Mouse (Mus musculus) lung, postnatal 0 days (tissue): ENCODE measurements around the gene Cdk5r2. TPM values are rescaled to one million over a fixed set of nuclear protein-coding genes. Genes with fewer than 3 reads are reported as not detected.

Experiments
- ATAC-seq: fragments of 200-750 bp; cut with Nextera tagmentation; 2 replicates; pipeline ENCODE4 v1.8.0; 2017; ENCODE audit warnings: moderate library complexity
- DNase-seq: peaks from one replicate; pipeline ENCODE4 v3.0.0-alpha.2; 2016; ENCODE audit warnings: low spot score
- H3K27ac ChIP-seq: fragments of 300-500 bp; sonication (generic); 2 replicates; pipeline ENCODE4 v1.5.1; 2014; ENCODE audit warnings: antibody characterized with exemption, mild to moderate bottlenecking, low read length, mixed read lengths
- H3K27me3 ChIP-seq: fragments of 300-500 bp; sonication (generic); replicated peaks from 2 replicates; pipeline ENCODE4 v1.6.1; 2014; ENCODE audit warnings: low read length, mixed read lengths; ENCODE audit not compliant: insufficient read depth
- H3K36me3 ChIP-seq: fragments of 300-500 bp; sonication (generic); 2 replicates; pipeline ENCODE4 v1.6.1; 2014; ENCODE audit warnings: low read length, mixed read lengths; ENCODE audit not compliant: insufficient read depth
- H3K4me1 ChIP-seq: fragments of 300-500 bp; sonication (generic); 2 replicates; pipeline ENCODE4 v1.6.1; 2014; ENCODE audit warnings: antibody characterized with exemption, low read depth, low read length, mixed read lengths; ENCODE audit not compliant: insufficient read depth
- H3K4me2 ChIP-seq: fragments of 300-500 bp; sonication (generic); replicated peaks from 2 replicates; pipeline ENCODE4 v1.6.1; 2014; ENCODE audit warnings: low read depth, mild to moderate bottlenecking, low read length, moderate library complexity, mixed read lengths
- H3K4me3 ChIP-seq: fragments of 300-500 bp; sonication (generic); 2 replicates; pipeline ENCODE4 v1.5.1; 2014; ENCODE audit warnings: low read depth, low read length
- H3K9ac ChIP-seq: fragments of 300-500 bp; sonication (generic); replicated peaks from 2 replicates; pipeline ENCODE4 v1.6.1; 2014; ENCODE audit warnings: low read depth, mild to moderate bottlenecking
- H3K9me3 ChIP-seq: fragments of 300-500 bp; sonication (generic); 2 replicates; pipeline ENCODE4 v1.6.1; 2016; ENCODE audit warnings: low read length, mixed read lengths
- CTCF ChIP-seq: IDR thresholded peaks from 2 replicates; pipeline ENCODE4 v1.5.1; 2016; ENCODE audit warnings: antibody characterized with exemption, mild to moderate bottlenecking
- EP300 ChIP-seq: IDR thresholded peaks from 2 replicates; pipeline ENCODE4 v1.6.1; 2016; ENCODE audit warnings: antibody characterized with exemption, mild to moderate bottlenecking, control low read depth
- WGBS: fragments of 180-500 bp; shearing (Covaris S2); extraction: QIAGEN DNeasy Blood & Tissue Kit; methylation state at CpG from one replicate; pipeline ENCODE4 v1.1.7; 2014; 5-methylcytosine and 5-hydroxymethylcytosine counted together
- polyA plus RNA-seq: library from polyadenylated mRNA; unstranded; fragments of >200 nt; fragmentation: Nextera tagmentation; extraction: Ambion mirVana; gene quantifications from 2 replicates; pipeline ENCODE4 v1.2.1, GENCODE M21; 2015

Gene Cdk5r2
- polyA plus RNA-seq, 1 experiment from 2014 or later = not detected

DNA sequence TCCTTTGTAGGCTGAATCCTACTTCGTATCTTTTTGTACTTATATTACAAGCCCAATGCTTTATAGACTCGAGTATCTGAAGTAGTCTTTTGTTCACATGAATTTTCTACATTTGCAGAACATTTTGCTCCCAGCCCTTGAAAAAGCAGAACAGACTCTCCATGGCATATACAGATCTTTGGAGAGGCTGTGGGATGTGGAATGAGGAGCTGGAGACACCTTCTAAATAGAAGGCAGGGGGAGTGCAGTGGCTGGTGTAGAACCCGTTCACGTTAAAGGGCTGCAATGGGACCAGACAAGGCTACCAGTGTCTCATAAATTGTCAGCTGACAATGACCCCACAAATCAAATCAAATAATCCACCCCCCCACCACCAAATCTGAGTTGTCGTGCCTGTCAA is 5.8 kb upstream of the Cdk5r2 start:
- no peaks in the 10 kb centered on the region for H3K4me1 ChIP-seq

DNA sequence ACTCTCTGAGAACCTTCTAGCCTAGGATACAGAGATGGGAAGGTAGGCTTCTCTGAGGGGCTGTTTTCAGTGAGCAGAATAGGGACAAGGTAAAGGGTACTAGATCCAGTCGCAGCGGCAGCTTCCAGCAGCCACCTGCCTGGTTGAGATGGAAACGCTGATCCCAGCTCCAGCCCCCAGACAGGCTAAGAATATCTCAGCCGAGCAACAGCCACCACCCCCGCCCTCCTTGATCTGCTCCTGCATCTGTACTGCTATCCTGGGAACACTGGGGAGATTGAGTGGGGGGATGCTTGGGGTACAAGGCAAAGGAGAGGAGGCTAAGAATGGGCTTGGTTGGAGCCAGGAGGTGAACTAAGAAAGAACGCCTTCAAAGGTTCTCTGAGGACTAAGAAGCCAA is 4.5 kb upstream of the Cdk5r2 start:
- ATAC-seq (no peak), DNase-seq (no peak)
- peaks cover 33% of the 10 kb centered on the region; the same call in 1 of the 2 replicates for H3K27me3 ChIP-seq
- 15% methylated on average over 6 of the region's 6 CpGs for WGBS
- no peak overlapping the region for H3K9ac ChIP-seq
- TF ChIP-seq EP300 (no peak), CTCF (no peak)
- no peak overlapping the region for H3K4me2 ChIP-seq
- no peaks in the 10 kb centered on the region for H3K36me3 ChIP-seq
- peaks cover 3% of the 10 kb centered on the region for H3K4me1 ChIP-seq
- no peak overlapping the region for H3K4me3 ChIP-seq
- no peak overlapping the region for H3K27ac ChIP-seq
- H3K9me3 ChIP-seq = no peaks in the 10 kb centered on the region

More for the DNA sequence above, 5.8 kb upstream of the Cdk5r2 start:
- Histone ChIP-seq H3K4me2 (no peak overlapping the region), H3K27ac (no peak overlapping the region), H3K27me3 (peaks cover 20% of the 10 kb centered on the region; the same call in 1 of the 2 replicates), H3K36me3 (no peaks in the 10 kb centered on the region), H3K9me3 (no peaks in the 10 kb centered on the region), H3K9ac (no peak overlapping the region), H3K4me3 (no peak overlapping the region)
- ATAC-seq (no peak), DNase-seq (no peak)
- 51% methylated on average over 5 of the region's 5 CpGs for WGBS
- no peak for TF ChIP-seq EP300
- TF ChIP-seq CTCF = no peak

GRCm38 (mm10) chr1:74851001-74851775 is 3.5 kb upstream of the Cdk5r2 start:
- no peak overlapping the region for H3K9ac ChIP-seq
- TF ChIP-seq CTCF = no peak
- TF ChIP-seq EP300 = no peak
- no peak for ATAC-seq
- H3K27me3 ChIP-seq = peaks cover 43% of the 10 kb centered on the region; the same call in 1 of the 2 replicates
- H3K4me3 ChIP-seq = no peak overlapping the region
- H3K4me2 ChIP-seq = no peak overlapping the region
- peaks cover 11% of the 10 kb centered on the region for H3K4me1 ChIP-seq
- H3K36me3 ChIP-seq = no peaks in the 10 kb centered on the region
- 10% methylated on average over 6 of the region's 6 CpGs for WGBS
- H3K27ac ChIP-seq = no peak overlapping the region
- no peak for DNase-seq
- no peaks in the 10 kb centered on the region for H3K9me3 ChIP-seq

DNA sequence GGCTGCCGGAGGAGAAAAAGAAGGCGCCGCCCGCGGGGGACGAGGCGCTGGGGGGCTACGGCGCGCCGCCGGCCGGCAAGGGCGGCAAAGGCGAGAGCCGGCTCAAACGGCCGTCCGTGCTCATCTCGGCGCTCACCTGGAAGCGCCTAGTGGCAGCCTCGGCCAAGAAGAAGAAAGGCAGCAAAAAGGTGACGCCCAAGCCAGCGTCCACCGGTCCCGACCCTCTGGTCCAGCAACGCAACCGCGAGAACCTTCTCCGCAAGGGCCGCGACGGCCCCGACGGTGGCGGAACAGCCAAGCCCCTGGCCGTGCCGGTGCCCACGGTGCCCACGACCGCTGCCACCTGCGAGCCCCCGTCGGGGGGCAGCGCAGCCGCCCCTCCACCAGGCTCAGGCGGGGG is 422 bp downstream of the Cdk5r2 start:
- Histone ChIP-seq H3K27ac (no peak overlapping the region), H3K36me3 (no peaks in the 10 kb centered on the region), H3K9ac (no peak overlapping the region), H3K9me3 (no peaks in the 10 kb centered on the region), H3K4me3 (peak overlapping the region; percentile 48), H3K4me2 (peak overlapping the region; percentile 90), H3K27me3 (peaks cover 74% of the 10 kb centered on the region), H3K4me1 (peaks cover 11% of the 10 kb centered on the region)
- no peak for TF ChIP-seq EP300
- no peak for TF ChIP-seq CTCF
- no peak for ATAC-seq
- 2% methylated on average over 30 of the region's 48 CpGs for WGBS
- no peak for DNase-seq

DNA sequence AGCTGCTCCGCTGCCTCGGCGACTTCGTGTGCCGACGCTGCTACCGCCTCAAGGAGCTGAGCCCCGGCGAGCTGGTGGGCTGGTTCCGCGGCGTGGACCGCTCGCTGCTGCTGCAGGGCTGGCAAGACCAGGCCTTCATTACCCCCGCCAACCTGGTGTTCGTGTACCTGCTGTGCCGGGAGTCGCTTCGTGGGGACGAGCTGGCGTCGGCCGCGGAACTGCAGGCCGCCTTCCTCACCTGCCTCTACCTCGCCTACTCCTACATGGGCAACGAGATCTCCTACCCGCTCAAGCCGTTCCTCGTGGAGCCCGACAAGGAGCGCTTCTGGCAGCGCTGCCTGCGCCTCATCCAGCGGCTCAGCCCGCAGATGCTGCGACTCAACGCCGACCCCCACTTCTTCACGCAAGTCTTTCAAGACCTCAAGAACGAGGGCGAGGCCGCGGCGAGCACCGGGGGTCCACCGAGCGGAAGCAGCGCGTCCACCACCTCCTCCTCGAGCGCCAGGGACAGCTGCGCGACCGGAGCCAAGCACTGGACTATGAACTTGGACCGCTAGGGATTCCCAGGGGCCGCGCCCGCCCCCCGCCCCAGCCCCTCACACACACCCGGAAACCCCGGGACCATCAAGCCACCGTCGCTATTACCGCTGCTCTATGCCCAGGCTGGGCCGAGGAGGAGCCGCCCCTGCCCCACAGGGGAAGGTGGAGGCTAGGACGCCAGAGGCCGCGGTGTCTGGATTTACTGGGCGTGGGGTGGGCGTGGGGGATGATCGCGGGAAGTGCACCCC is 1.1 kb downstream of the Cdk5r2 start:
- no peak overlapping the region for H3K27ac ChIP-seq
- no peaks in the 10 kb centered on the region for H3K9me3 ChIP-seq
- no peaks in the 10 kb centered on the region for H3K36me3 ChIP-seq
- no peak for TF ChIP-seq EP300
- no peak for TF ChIP-seq CTCF
- H3K27me3 ChIP-seq = peaks cover 71% of the 10 kb centered on the region
- no peak overlapping the region for H3K9ac ChIP-seq
- peaks cover 11% of the 10 kb centered on the region for H3K4me1 ChIP-seq
- 1% methylated on average over 66 of the region's 74 CpGs for WGBS
- peak overlapping the region; percentile 90 for H3K4me2 ChIP-seq
- no peak for DNase-seq
- ATAC-seq = no peak
- peak overlapping the region; percentile 48 for H3K4me3 ChIP-seq

GRCm38 (mm10) chr1:74856439-74856720 is 1.6 kb downstream of the Cdk5r2 start:
- no peak overlapping the region for H3K27ac ChIP-seq
- H3K9ac ChIP-seq = no peak overlapping the region
- TF ChIP-seq CTCF (no peak), EP300 (no peak)
- no peaks in the 10 kb centered on the region for H3K36me3 ChIP-seq
- H3K27me3 ChIP-seq = peaks cover 71% of the 10 kb centered on the region
- DNase-seq = no peak
- H3K4me1 ChIP-seq = peaks cover 11% of the 10 kb centered on the region
- no peak for ATAC-seq
- no peak overlapping the region for H3K4me3 ChIP-seq
- 4% methylated on average over 8 of the region's 11 CpGs for WGBS
- no peaks in the 10 kb centered on the region for H3K9me3 ChIP-seq
- no peak overlapping the region for H3K4me2 ChIP-seq
